Mouse (Mus musculus): ENCODE data around the gene Zbtb2.

GRCm38 (mm10) chr10:4398058-4398457, 10.2 kb upstream of the Zbtb2 start:
- TF ChIP-seq CTCF (IDR thresholded peaks at IDR 0.05; ENCODE audit: extremely low read depth, insufficient read depth, low read length) (no peak), POLR2A (IDR thresholded peaks at IDR 0.05; ENCODE audit: extremely low read depth, insufficient read depth, low read length) (no peak)
